Mouse (Mus musculus): ENCODE data around the gene Map2k7.

DNA sequence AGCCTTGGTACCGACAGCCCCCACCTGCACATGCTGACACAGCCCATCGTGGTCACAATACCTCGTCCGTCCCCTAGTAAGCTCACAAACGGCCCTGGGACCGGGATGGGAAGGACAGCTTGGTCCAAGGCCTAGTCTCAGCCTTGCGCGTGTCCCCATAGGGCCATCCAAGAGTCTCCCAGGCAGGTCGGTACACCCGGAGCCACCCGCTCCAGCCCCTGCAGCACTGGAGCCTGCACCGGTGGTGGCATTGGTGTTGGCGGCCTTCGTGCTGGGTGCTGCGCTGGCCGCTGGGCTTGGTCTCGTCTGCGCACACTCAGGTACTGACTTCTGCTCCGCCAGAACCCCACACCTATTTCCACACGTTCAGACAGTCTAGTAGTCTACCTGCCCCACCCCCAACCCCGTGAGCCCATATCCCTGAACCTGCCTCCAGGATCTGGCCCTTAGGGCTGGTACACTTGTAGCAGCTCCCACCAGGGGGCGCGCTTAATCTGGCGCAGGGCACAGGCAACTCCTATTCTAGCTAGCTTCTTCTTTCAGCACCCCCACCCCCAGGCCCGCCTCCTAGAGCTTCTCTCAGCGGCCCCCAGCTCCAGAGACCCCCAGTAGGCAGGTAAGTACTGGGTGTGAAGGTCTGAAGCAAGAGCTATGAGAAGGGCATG lies 11.9 kb downstream of the Map2k7 start:
- TF ChIP-seq POLR2AphosphoS2 (IDR thresholded peaks at IDR 0.05; ENCODE audit: low read length) (no peak; the same call in 1 of the 2 replicates), POLR2AphosphoS5 (IDR thresholded peaks at IDR 0.05; ENCODE audit: borderline replicate concordance, low read depth, low read length) (no peak)
